Mouse (Mus musculus) layer of hippocampus, adult 6 months (tissue): ENCODE data around the gene Spata13. TPM values are rescaled to one million over a fixed set of nuclear protein-coding genes. Genes with fewer than 3 reads are reported as not detected.

Experiments used
- long read RNA-seq, 2 experiments: library from polyadenylated mRNA; unstranded; transcript quantifications; one replicate each; pipeline ENCODE4 v2.0.0; 2019 to 2020
- polyA plus RNA-seq: library from polyadenylated mRNA; unstranded; fragments of <200 nt; fragmentation: Nextera tagmentation; gene quantifications from 2 replicates; pipeline ENCODE4 v1.2.3, GENCODE M21; 2021

Gene Spata13
- polyA plus RNA-seq, result 3.9 and 5.8 TPM in 2 replicates
- long read RNA-seq, experiment 1, partial matches to known transcripts, result 2 of 2 reads
- long read RNA-seq, experiment 1, other reads (novel, unspliced or antisense), result 0 of 2 reads
- long read RNA-seq, experiment 2, full-length matches to known transcripts, result 4 of 15 reads
- long read RNA-seq, experiment 2, partial matches to known transcripts, result 6 of 15 reads
- long read RNA-seq, experiment 2, other reads (novel, unspliced or antisense), result 5 of 15 reads

DNA sequence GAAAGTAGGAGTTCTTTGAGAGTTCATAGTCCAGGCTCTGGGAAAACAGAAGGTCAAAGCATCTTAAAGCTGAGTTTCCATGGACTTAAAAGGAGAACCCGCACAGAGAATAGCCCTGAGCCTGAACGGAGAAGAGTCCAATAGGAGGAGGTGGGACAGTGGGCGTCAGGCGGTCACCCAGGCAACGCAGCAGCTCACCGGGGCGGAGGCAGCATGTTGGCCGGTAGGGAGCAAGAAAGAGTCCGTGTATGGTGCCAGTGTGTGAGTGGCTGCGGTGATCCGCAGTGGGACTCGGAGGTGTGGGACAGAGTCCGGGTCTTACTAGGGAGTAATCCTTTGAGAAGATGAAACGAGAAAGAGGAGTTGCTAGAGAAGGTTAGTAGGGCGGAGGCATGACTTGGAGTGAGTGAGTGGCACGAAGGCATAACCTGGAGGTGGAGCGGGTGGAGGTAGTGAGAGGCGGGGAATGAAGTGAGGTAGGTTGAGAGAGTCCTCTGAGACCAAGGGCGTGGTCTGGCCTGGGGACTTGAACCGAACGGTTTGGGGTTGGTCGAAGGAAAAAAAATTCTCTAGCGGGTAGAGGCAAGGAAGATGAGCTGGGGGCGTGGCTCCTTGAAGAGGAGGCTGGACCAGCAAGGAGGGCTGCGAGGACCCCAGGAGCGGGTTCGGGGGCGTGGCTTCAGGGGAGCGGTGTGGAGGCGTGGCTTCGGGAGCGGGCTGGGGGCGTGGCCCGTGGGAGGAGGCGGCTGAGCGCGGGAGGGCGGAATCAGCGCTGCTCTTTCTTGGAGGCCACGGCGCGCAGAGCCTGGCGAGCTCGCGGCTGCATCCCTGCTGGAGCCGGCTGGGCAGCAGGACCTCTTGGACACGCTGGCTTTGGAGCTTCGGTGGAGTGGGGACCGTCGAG, at the start of gene Spata13:
TSS of gene Spata13 (plus strand) at position 41 of the 904 bp plus-strand sequence.

DNA sequence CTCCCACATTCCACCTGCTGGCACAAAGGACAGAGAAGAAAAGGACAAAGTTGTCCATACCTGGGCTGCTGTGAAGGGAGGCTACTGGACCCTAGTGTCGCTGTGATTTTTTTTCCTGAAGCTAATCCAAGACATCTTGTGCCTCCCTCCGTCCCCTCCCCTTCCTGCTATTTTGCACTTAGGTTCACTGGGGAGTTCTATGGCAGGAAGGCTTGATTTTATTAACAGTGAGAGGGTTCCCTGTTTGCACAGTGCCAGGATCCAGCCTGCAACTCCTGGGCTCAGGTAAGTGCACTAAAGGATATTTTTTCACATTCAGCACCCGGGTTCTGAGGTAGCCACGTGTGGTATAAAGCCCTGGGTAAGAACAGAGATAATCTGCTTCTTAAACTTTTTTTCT, 134.1 kb downstream of the Spata13 start, which contains the start of gene C1qtnf9:
TSS of gene C1qtnf9 (plus strand) at position 251 of the 400 bp plus-strand sequence.

GRCm38 (mm10) chr14:60784427-60785315, 150.9 kb downstream of the Spata13 start, which contains the start of gene Mipep:
Gene Mipep, plus strand, starts transcription at chr14:60784573.

Other genes starting within 250 kb of the Spata13 start
- gene C1qtnf9, start 134.1 kb downstream of the Spata13 start, polyA plus RNA-seq, result 0.08 TPM in 1 of 2 replicates, not detected in the other
- gene Mipep, start 150.6 kb downstream of the Spata13 start, polyA plus RNA-seq, result 26.9 and 27.0 TPM in 2 replicates